Mouse (Mus musculus) lung, embryonic 15.5 days (tissue): ENCODE measurements at regions not wholly inside any gene's neighbourhood (a gene's known extent, or its start where the extent isn't known, plus 50 kb on each side); places are given as distances from the start of the nearest gene placed in this dataset.
A peak's percentile ranks its signal among the peaks of the same experiment; 100 is the strongest.

Source experiments
- ATAC-seq: fragments of 200-750 bp; cut with Nextera tagmentation; 2 replicates; pipeline ENCODE4 v1.8.0; 2017; ENCODE audit warnings: moderate number of reproducible peaks, borderline replicate concordance; ENCODE audit not compliant: low FRiP score, low TSS enrichment; ENCODE audit errors: extremely low read depth
- H3K27ac ChIP-seq: fragments of 300-500 bp; sonication (generic); 2 replicates; pipeline ENCODE4 v1.5.1; 2015; ENCODE audit warnings: moderate library complexity, mild to moderate bottlenecking, inconsistent platforms
- H3K27me3 ChIP-seq: fragments of 300-500 bp; sonication (generic); 2 replicates; pipeline ENCODE4 v1.6.1; 2015; ENCODE audit warnings: inconsistent platforms
- H3K36me3 ChIP-seq: fragments of 300-500 bp; sonication (generic); 2 replicates; pipeline ENCODE4 v1.6.1; 2015; ENCODE audit warnings: inconsistent platforms
- H3K4me1 ChIP-seq: fragments of 300-500 bp; sonication (generic); 2 replicates; pipeline ENCODE4 v1.6.1; 2015; ENCODE audit warnings: inconsistent platforms
- H3K4me2 ChIP-seq: fragments of 300-500 bp; sonication (generic); 2 replicates; pipeline ENCODE4 v1.6.1; 2015; ENCODE audit warnings: inconsistent platforms, mild to moderate bottlenecking, moderate library complexity
- H3K4me3 ChIP-seq: fragments of 300-500 bp; sonication (generic); 2 replicates; pipeline ENCODE4 v1.5.1; 2015; ENCODE audit warnings: mild to moderate bottlenecking, inconsistent platforms
- H3K9ac ChIP-seq: fragments of 300-500 bp; sonication (generic); 2 replicates; pipeline ENCODE4 v1.6.1; 2015; ENCODE audit warnings: inconsistent platforms
- H3K9me3 ChIP-seq: fragments of 300-500 bp; sonication (generic); 2 replicates; pipeline ENCODE4 v1.6.1; 2016; ENCODE audit warnings: inconsistent platforms
- WGBS: fragments of 180-500 bp; shearing (Covaris S2); methylation state at CpG from one replicate; pipeline ENCODE4 v1.1.7; 2015; 5-methylcytosine and 5-hydroxymethylcytosine counted together

GRCm38 (mm10) chr5:64022633-64023323 lies 54.1 kb upstream of the Rell1 start:
- 47% methylated on average over 18 of the region's 18 CpGs for WGBS
- Histone ChIP-seq H3K36me3 (no peaks in the 10 kb centered on the region), H3K4me3 (no peak overlapping the region), H3K27ac (peak overlapping the region; percentile 34; the same call in 1 of the 2 replicates), H3K4me1 (no peaks in the 10 kb centered on the region; the same call in 1 of the 2 replicates), H3K27me3 (no peaks in the 10 kb centered on the region), H3K4me2 (0 out of 2 replicates have a peak overlapping the region, but pooled peaks have one; percentile 11), H3K9ac (no peak overlapping the region), H3K9me3 (no peaks in the 10 kb centered on the region)
- ATAC-seq: peak; percentile 67; the same call in 1 of the 2 replicates

DNA sequence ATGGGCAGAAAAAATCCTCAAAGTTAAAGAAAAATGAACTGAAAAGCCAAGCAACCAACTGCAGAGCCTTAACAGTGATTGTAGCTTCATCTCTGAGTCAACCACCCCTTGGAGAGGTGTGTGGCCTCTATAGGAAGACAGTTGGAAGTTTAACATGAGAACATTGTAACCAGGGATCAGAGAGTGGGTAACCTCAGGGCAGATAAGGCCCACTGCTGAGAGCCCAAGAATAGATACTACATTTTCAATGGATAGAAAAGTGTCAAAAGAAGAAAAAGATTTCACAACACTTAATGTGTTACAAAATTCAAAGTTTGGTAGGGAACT lies 54.6 kb upstream of the Rell1 start:
- Histone ChIP-seq H3K4me2 (0 out of 2 replicates have a peak overlapping the region, but pooled peaks have one; percentile 11), H3K4me3 (no peak overlapping the region), H3K4me1 (no peaks in the 10 kb centered on the region; the same call in 1 of the 2 replicates), H3K9ac (no peak overlapping the region), H3K9me3 (no peaks in the 10 kb centered on the region), H3K36me3 (no peaks in the 10 kb centered on the region), H3K27me3 (no peaks in the 10 kb centered on the region), H3K27ac (0 out of 2 replicates have a peak overlapping the region, but pooled peaks have one; percentile 34)
- no peak for ATAC-seq

- ATAC-seq: no peak
- 86% methylated on average over 8 of the region's 8 CpGs for WGBS
- Histone ChIP-seq H3K4me3 (no peak overlapping the region), H3K36me3 (no peaks in the 10 kb centered on the region), H3K4me2 (no peak overlapping the region), H3K9ac (no peak overlapping the region), H3K27me3 (no peaks in the 10 kb centered on the region), H3K4me1 (no peaks in the 10 kb centered on the region; the same call in 1 of the 2 replicates), H3K27ac (no peak overlapping the region), H3K9me3 (no peaks in the 10 kb centered on the region)
Observed at GRCm38 (mm10) chr5:64024420-64024819, 55.7 kb upstream of the Rell1 start.

DNA sequence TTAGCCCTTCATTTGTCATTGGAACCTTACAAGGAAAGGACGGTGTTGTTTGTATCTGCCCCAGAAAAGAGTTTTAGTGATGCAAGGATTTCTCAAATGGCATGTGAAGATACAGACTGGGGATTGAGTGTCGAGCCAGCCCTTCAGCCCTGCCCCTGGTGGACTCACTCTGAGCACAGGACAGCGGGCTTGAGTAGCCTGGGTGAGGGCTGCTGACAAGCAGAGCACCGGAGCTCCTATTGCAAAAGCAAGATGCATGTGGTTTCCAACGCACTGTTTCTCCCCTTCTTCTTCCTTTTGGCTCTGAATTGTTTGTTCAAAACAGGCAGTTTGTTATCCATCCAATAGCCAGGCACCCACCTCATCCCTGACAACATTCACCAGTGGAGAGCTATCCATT lies 59.0 kb upstream of the Rell1 start:
- ATAC-seq: no peak; the same call in 1 of the 2 replicates
- Histone ChIP-seq H3K27ac (no peak overlapping the region), H3K4me3 (no peak overlapping the region), H3K4me2 (no peak overlapping the region), H3K9me3 (no peaks in the 10 kb centered on the region), H3K9ac (no peak overlapping the region), H3K36me3 (no peaks in the 10 kb centered on the region), H3K4me1 (no peaks in the 10 kb centered on the region; the same call in 1 of the 2 replicates), H3K27me3 (no peaks in the 10 kb centered on the region)
- WGBS: 72% methylated on average over 5 of the region's 5 CpGs

- Histone ChIP-seq H3K27ac (no peak overlapping the region), H3K9ac (no peak overlapping the region), H3K9me3 (no peaks in the 10 kb centered on the region), H3K4me1 (no peaks in the 10 kb centered on the region), H3K36me3 (no peaks in the 10 kb centered on the region), H3K27me3 (no peaks in the 10 kb centered on the region), H3K4me2 (no peak overlapping the region), H3K4me3 (no peak overlapping the region)
- peak; percentile 23; the same call in 1 of the 2 replicates for ATAC-seq
- WGBS: 47% methylated on average over 7 of the region's 7 CpGs
Observed at GRCm38 (mm10) chr5:64029622-64030145, 61.0 kb upstream of the Rell1 start.

- no peak for ATAC-seq
- H3K9me3 ChIP-seq: no peaks in the 10 kb centered on the region
Observed at GRCm38 (mm10) chr5:64030281-64030960, 61.7 kb upstream of the Rell1 start.

GRCm38 (mm10) chr5:64038394-64038793 lies 54.4 kb upstream of the Pgm2 start:
- 87% methylated on average over 5 of the region's 5 CpGs for WGBS
- no peak overlapping the region for H3K4me3 ChIP-seq
- no peaks in the 10 kb centered on the region for H3K9me3 ChIP-seq
- H3K27ac ChIP-seq: no peak overlapping the region
- H3K9ac ChIP-seq: no peak overlapping the region
- H3K4me1 ChIP-seq: no peaks in the 10 kb centered on the region
- no peak for ATAC-seq
- H3K36me3 ChIP-seq: no peaks in the 10 kb centered on the region
- no peak overlapping the region for H3K4me2 ChIP-seq
- no peaks in the 10 kb centered on the region for H3K27me3 ChIP-seq

More at GRCm38 (mm10) chr5:64030281-64030960, 61.7 kb upstream of the Rell1 start:
- Histone ChIP-seq H3K36me3 (no peaks in the 10 kb centered on the region), H3K27me3 (no peaks in the 10 kb centered on the region), H3K4me3 (no peak overlapping the region), H3K4me2 (no peak overlapping the region), H3K27ac (no peak overlapping the region), H3K4me1 (no peaks in the 10 kb centered on the region), H3K9ac (no peak overlapping the region)
- WGBS: 90% methylated on average over 7 of the region's 8 CpGs

- H3K9ac ChIP-seq: no peak overlapping the region
- no peak for ATAC-seq
- no peaks in the 10 kb centered on the region for H3K9me3 ChIP-seq
- 61% methylated on average over 6 of the region's 6 CpGs for WGBS
- no peak overlapping the region for H3K4me2 ChIP-seq
- no peak overlapping the region for H3K4me3 ChIP-seq
- no peaks in the 10 kb centered on the region for H3K36me3 ChIP-seq
- no peak overlapping the region for H3K27ac ChIP-seq
- H3K27me3 ChIP-seq: no peaks in the 10 kb centered on the region
- H3K4me1 ChIP-seq: peaks cover 9% of the 10 kb centered on the region
Observed at GRCm38 (mm10) chr5:64040676-64041075, 52.1 kb upstream of the Pgm2 start.
